In the genomic region with DNA sequence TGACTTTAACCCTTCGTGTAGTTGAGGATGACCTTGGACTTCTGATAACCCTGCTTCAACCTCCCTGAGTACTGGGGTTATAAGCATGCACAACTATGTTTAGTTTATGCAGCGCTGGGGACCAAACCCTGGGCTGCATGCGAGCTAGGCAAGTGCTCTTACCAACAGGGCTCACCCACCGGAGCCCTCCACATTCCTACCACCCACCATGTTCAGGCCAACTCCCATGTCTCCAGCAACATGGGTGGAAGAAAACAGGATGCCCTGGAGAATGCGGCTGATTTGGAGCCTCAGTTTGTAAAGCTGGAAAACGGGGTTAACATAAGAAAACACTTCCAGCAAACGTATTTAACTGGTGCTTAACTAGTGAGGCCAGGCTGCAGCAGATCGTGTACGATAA, we compare ENCODE assay signal across 8 mouse cellular contexts. TPM values are rescaled to one million over a fixed set of nuclear protein-coding genes. Genes with fewer than 3 reads are reported as not detected.
DNase-seq lines count a peak whose midpoint lies in the region; ATAC-seq and TF ChIP-seq lines count a peak whose summit lies in the region.

No protein-coding gene starts in this region.

- H3K4me3 ChIP-seq in kidney, postnatal 0 days (replicated peaks; ENCODE audit: low read depth, low read length) = peak overlapping the region; percentile 75
- peak overlapping the region; percentile 68 for H3K4me3 ChIP-seq in cortical plate, adult 2 months (ENCODE audit: insufficient read depth, low read length)
- H3K4me3 ChIP-seq in intestine, embryonic 14.5 days (ENCODE audit: low read depth, low read length) = peak overlapping the region; percentile 61

- no peak for DNase-seq in kidney, postnatal 0 days (ENCODE audit: low spot score)
- no peak for DNase-seq in kidney, adult 8-10 months
- peak; percentile 60 for DNase-seq in intestine, embryonic 14.5 days (ENCODE audit: low spot score)
- DNase-seq in naive thymus-derived CD4-positive, alpha-beta T cell, adult 2 months (ENCODE audit: low read depth) = peak; percentile 27
- no peak for DNase-seq in ovary, adult 18-20 months (ENCODE audit: low spot score)
- no peak for DNase-seq in right cerebral cortex, postnatal 36 days (ENCODE audit: low spot score in 2 of 2)
- no peak for DNase-seq in cerebellum, postnatal 14 days

- no peak overlapping the region for H3K27ac ChIP-seq in kidney, postnatal 0 days
- no peak overlapping the region for H3K27ac ChIP-seq in cortical plate, adult 2 months (ENCODE audit: insufficient read depth, low read length)
- no peak overlapping the region for H3K27ac ChIP-seq in intestine, embryonic 14.5 days (ENCODE audit: low read depth)

- WGBS in kidney, postnatal 0 days = 19% methylated on average over 9 of the region's 9 CpGs
- WGBS in intestine, embryonic 14.5 days = 19% methylated on average over 9 of the region's 9 CpGs

- H3K9me3 ChIP-seq in kidney, postnatal 0 days (replicated peaks; ENCODE audit: low read length) = no peaks in the 10 kb centered on the region
- H3K9me3 ChIP-seq in intestine, embryonic 14.5 days (ENCODE audit: control insufficient read depth, low read length) = no peaks in the 10 kb centered on the region

- peak overlapping the region; percentile 71 for H3K9ac ChIP-seq in kidney, postnatal 0 days (ENCODE audit: low read depth, low read length)
- H3K9ac ChIP-seq in intestine, embryonic 14.5 days (ENCODE audit: low read length) = peak overlapping the region; percentile 58

- no peak for ATAC-seq in kidney, postnatal 0 days (replicated peaks; ENCODE audit: low FRiP score, low read depth)
- no peak for ATAC-seq in intestine, embryonic 14.5 days (replicated peaks; ENCODE audit: low FRiP score, low TSS enrichment, low read depth)

- peaks cover 23% of the 10 kb centered on the region for H3K4me1 ChIP-seq in kidney, postnatal 0 days (replicated peaks; ENCODE audit: insufficient read depth, low read length)
- peaks cover 3% of the 10 kb centered on the region; the same call in 1 of the 2 replicates for H3K4me1 ChIP-seq in cortical plate, adult 2 months (ENCODE audit: control insufficient read depth, insufficient read depth, low read length)
- peaks cover 14% of the 10 kb centered on the region for H3K4me1 ChIP-seq in intestine, embryonic 14.5 days (replicated peaks; ENCODE audit: control insufficient read depth, insufficient read depth, low read length)

- no peak for TF ChIP-seq CTCF in kidney, postnatal 0 days (IDR thresholded peaks at IDR 0.05; ENCODE audit: low read depth)
- no peak for TF ChIP-seq CTCF in cortical plate, adult 2 months (IDR thresholded peaks at IDR 0.05; ENCODE audit: extremely low read depth, insufficient read depth, low read length)

- H3K36me3 ChIP-seq in kidney, postnatal 0 days (ENCODE audit: insufficient read depth, low read length) = no peaks in the 10 kb centered on the region
- H3K36me3 ChIP-seq in intestine, embryonic 14.5 days (ENCODE audit: control insufficient read depth, insufficient read depth, low read length) = no peaks in the 10 kb centered on the region

- no peak for TF ChIP-seq POLR2A in cortical plate, adult 2 months (IDR thresholded peaks at IDR 0.05; ENCODE audit: extremely low read depth, insufficient read depth, low read length)

- no peaks in the 10 kb centered on the region for H3K27me3 ChIP-seq in kidney, postnatal 0 days (ENCODE audit: insufficient read depth, low read length)
- no peaks in the 10 kb centered on the region for H3K27me3 ChIP-seq in intestine, embryonic 14.5 days (replicated peaks; ENCODE audit: control insufficient read depth, insufficient read depth, low read length)

- peak overlapping the region; percentile 92 for H3K4me2 ChIP-seq in kidney, postnatal 0 days (ENCODE audit: low read length)
- peak overlapping the region; percentile 54 for H3K4me2 ChIP-seq in intestine, embryonic 14.5 days (ENCODE audit: low read length)

RNA-seq across cellular contexts. Expression of gene Plod1, which starts 0.7 kb away (rescaled TPM):
- polyA plus RNA-seq in kidney, postnatal 0 days (2015; fragmentation: Nextera tagmentation; extraction: Ambion mirVana) = 38.1 and 38.2 TPM in 2 replicates
- polyA plus RNA-seq in cortical plate, adult 2 months (2012; rRNA removed) = 21.9 and 24.4 TPM in 2 replicates
- 40.9 and 44.1 TPM in 2 replicates for polyA plus RNA-seq in intestine, embryonic 14.5 days (2014; fragmentation: Nextera tagmentation; extraction: Ambion mirVana)

RNA-seq across cellular contexts. Expression of gene 2510039O18Rik, which starts 4.8 kb away (rescaled TPM):
- polyA plus RNA-seq in kidney, postnatal 0 days (2015; fragmentation: Nextera tagmentation; extraction: Ambion mirVana) = 17.0 and 21.1 TPM in 2 replicates
- 33.2 TPM in 2 replicates for polyA plus RNA-seq in cortical plate, adult 2 months (2012; rRNA removed)
- 19.9 and 21.3 TPM in 2 replicates for polyA plus RNA-seq in intestine, embryonic 14.5 days (2014; fragmentation: Nextera tagmentation; extraction: Ambion mirVana)

RNA-seq across cellular contexts. Expression of gene Mfn2, which starts 31.4 kb away (rescaled TPM):
- polyA plus RNA-seq in kidney, postnatal 0 days (2015; fragmentation: Nextera tagmentation; extraction: Ambion mirVana) = 28.9 and 33.8 TPM in 2 replicates
- polyA plus RNA-seq in cortical plate, adult 2 months (2012; rRNA removed) = 101 and 105 TPM in 2 replicates
- polyA plus RNA-seq in intestine, embryonic 14.5 days (2014; fragmentation: Nextera tagmentation; extraction: Ambion mirVana) = 31.6 and 33.3 TPM in 2 replicates

RNA-seq across cellular contexts. Expression of gene Nppb, which starts 49.7 kb away (rescaled TPM):
- not detected in 2 replicates for polyA plus RNA-seq in kidney, postnatal 0 days (2015; fragmentation: Nextera tagmentation; extraction: Ambion mirVana)
- polyA plus RNA-seq in cortical plate, adult 2 months (2012; rRNA removed) = not detected in 2 replicates
- polyA plus RNA-seq in intestine, embryonic 14.5 days (2014; fragmentation: Nextera tagmentation; extraction: Ambion mirVana) = 0.40 TPM in 1 of 2 replicates, not detected in the other

Comparison
In these comparisons a context has a peak if more than half of its experiments do, and no peak if none do; other contexts are left out.
1. DNase-seq: peak in intestine, embryonic 14.5 days (single experiment) and naive thymus-derived CD4-positive, alpha-beta T cell, adult 2 months (single experiment); none in kidney, postnatal 0 days (single experiment), kidney, adult 8-10 months (0 of 2), ovary, adult 18-20 months (single experiment), right cerebral cortex, postnatal 36 days (0 of 2) and cerebellum, postnatal 14 days (0 of 2).
2. Peak in every context shown above with its lines, with median percentiles within 50 percentile points of each other: H3K4me3 ChIP-seq.